Mouse (Mus musculus): ENCODE results near the gene Tmem125. TPM values are rescaled to one million over a fixed set of nuclear protein-coding genes. Genes with fewer than 3 reads are reported as not detected.
"Not testable (repeated sequence)": the region's sequence is repeated elsewhere in the genome, so short reads cannot be mapped to it uniquely, and the experiment has no call there.

The Tmem125 gene
- polyA plus RNA-seq, 1 experiment from 2014 or later = 0.32 TPM

DNA sequence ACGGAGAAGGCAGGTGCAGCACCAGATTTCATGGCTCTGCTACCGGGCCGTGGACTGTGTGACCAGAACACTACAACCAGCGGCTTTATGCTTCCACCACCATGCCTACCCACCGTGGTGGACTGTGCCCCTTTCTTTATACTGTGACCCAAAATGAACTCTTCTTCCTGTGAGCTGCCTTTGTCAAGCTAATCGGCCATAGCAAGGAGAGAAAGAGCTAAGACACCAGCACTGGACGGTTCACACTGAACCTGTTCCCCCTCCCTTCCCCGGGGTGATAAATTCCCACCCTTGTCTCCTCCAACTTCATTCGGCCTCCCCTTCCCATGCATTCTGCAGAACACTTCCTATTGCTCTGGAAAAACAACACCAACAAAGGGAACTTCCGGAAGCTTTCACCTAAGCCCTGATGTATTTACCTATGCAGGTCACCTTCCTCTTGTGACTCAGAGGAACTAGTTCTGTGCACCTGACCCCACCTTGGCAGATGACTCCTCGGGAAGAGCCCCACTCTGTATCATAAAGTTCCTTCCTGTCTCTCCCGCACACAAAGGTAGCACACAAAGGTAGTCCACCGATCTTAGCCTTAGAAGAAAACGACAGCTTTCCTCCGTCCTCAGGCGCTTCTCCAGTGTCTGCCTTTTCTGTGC lies 26.2 kb downstream of the Tmem125 start:
- no peak overlapping the region for H3K9ac ChIP-seq (ENCODE audit: low read length)
- H3K4me3 ChIP-seq (ENCODE audit: low read depth, low read length) = no peak overlapping the region
- H3K9me3 ChIP-seq (ENCODE audit: control insufficient read depth, low read length) = no peaks in the 10 kb centered on the region
- H3K4me1 ChIP-seq (replicated peaks; ENCODE audit: control insufficient read depth, insufficient read depth, low read length) = peaks cover 3% of the 10 kb centered on the region; the same call in 1 of the 2 replicates
- H3K36me3 ChIP-seq (ENCODE audit: control insufficient read depth, insufficient read depth, low read length) = no peaks in the 10 kb centered on the region
- 42% methylated on average over 16 of the region's 16 CpGs for WGBS
- ATAC-seq (replicated peaks; ENCODE audit: low FRiP score) (no peak), DNase-seq (ENCODE audit: low spot score) (no peak)
- no peak overlapping the region for H3K27ac ChIP-seq (ENCODE audit: low read depth, low read length)
- H3K4me2 ChIP-seq (ENCODE audit: low read depth, low read length, severe bottlenecking) = no peak overlapping the region
- H3K27me3 ChIP-seq (ENCODE audit: control insufficient read depth, insufficient read depth, low read length) = no peaks in the 10 kb centered on the region

DNA sequence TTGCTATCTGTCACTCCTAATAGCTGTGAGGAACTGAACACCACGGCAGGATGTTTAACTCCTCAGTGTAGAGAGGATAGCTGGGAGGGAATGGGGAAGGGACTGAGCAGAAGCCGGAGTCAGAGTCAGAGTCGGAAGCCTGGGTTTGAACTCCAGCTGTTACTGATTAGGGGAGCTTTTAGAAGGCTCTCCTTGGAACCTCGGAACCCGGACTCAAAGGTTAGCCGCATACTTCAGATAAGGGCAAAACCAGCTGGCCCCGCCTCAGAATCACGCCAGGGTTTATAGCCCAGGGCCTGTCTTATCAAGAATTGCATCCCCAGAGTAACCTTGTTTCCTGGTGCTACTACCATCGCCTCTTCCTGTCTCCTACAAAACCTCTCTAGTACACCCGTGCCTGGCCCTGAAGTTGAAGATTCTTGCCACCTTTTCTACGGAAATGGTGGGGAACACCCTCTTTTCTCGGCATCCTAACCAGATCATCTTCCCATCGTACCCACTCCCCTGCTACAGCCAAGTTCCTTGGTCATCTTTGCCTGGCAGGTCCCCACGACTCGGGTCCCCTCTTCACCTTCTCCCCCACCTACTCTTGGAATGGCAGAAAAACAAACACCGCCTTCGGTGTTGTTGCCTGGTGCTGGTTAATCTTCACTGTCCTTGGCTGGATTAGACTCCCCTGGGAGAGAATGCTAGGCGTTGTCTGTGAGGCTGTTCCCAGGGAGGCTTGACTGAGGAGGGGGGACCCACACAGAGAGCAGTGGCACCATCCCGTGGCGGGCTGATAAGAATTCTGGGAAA lies 26.9 kb downstream of the Tmem125 start:
- H3K27ac ChIP-seq (ENCODE audit: low read depth, low read length) = no peak overlapping the region
- no peak overlapping the region for H3K4me2 ChIP-seq (ENCODE audit: low read depth, low read length, severe bottlenecking)
- ATAC-seq (replicated peaks; ENCODE audit: low FRiP score) (no peak), DNase-seq (ENCODE audit: low spot score) (no peak)
- no peak overlapping the region for H3K9ac ChIP-seq (ENCODE audit: low read length)
- WGBS = 26% methylated on average over 20 of the region's 20 CpGs
- no peaks in the 10 kb centered on the region for H3K9me3 ChIP-seq (ENCODE audit: control insufficient read depth, low read length)
- peaks cover 3% of the 10 kb centered on the region; the same call in 1 of the 2 replicates for H3K4me1 ChIP-seq (replicated peaks; ENCODE audit: control insufficient read depth, insufficient read depth, low read length)
- no peak overlapping the region for H3K4me3 ChIP-seq (ENCODE audit: low read depth, low read length)
- no peaks in the 10 kb centered on the region for H3K36me3 ChIP-seq (ENCODE audit: control insufficient read depth, insufficient read depth, low read length)
- no peaks in the 10 kb centered on the region for H3K27me3 ChIP-seq (ENCODE audit: control insufficient read depth, insufficient read depth, low read length)

DNA sequence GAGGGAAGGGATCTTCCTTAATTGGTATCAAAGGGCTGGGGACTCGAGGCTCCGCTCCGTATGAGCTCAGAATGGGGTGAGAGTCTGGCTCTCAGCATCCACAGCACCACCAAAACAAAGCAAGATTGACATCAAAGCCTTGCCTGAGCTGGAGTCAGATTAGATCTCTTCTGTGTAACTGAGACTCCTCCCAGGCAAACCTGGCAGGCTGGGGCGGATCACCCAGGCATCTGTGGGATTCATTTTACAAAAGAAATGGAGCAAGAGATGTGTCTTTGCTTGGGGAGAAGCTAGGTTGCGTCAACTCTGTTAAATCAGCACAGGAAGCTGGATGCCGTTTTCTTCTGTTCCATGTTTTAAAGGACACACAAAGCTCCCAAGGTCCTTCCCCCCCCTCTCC lies 34.8 kb downstream of the Tmem125 start:
- Histone ChIP-seq H3K27ac (ENCODE audit: low read depth, low read length) (no peak overlapping the region; the same call in 1 of the 2 replicates), H3K4me1 (replicated peaks; ENCODE audit: control insufficient read depth, insufficient read depth, low read length) (peaks cover 4% of the 10 kb centered on the region), H3K36me3 (ENCODE audit: control insufficient read depth, insufficient read depth, low read length) (no peaks in the 10 kb centered on the region), H3K9ac (ENCODE audit: low read length) (no peak overlapping the region), H3K4me2 (ENCODE audit: low read depth, low read length, severe bottlenecking) (no peak overlapping the region), H3K4me3 (ENCODE audit: low read depth, low read length) (no peak overlapping the region), H3K9me3 (ENCODE audit: control insufficient read depth, low read length) (no peaks in the 10 kb centered on the region), H3K27me3 (ENCODE audit: control insufficient read depth, insufficient read depth, low read length) (no peaks in the 10 kb centered on the region)
- DNase-seq (ENCODE audit: low spot score) (no peak), ATAC-seq (replicated peaks; ENCODE audit: low FRiP score) (no peak)
- WGBS = 8% methylated on average over 6 of the region's 6 CpGs

DNA sequence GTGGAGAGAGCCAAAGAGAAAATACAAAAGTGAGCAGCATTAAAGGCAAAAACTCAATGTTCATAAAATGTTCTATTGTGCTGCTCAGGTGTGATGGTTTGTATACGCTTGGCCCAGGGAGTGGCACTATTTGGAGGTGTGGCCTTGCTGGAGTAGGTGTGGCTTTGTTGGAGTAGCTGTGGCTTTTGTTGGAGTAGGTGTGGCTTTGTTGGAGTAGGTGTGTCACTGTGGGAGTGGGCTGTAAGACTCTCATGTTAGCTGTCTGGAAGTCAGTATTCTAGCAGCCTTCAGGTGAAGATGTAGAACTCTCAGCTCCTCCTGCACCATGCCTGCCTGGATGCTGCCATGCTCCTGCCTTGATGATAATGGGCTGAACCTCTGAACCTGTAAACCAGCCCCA lies 36.7 kb downstream of the Tmem125 start:
- WGBS = 88% methylated on average over 1 of the region's 1 CpGs

DNA sequence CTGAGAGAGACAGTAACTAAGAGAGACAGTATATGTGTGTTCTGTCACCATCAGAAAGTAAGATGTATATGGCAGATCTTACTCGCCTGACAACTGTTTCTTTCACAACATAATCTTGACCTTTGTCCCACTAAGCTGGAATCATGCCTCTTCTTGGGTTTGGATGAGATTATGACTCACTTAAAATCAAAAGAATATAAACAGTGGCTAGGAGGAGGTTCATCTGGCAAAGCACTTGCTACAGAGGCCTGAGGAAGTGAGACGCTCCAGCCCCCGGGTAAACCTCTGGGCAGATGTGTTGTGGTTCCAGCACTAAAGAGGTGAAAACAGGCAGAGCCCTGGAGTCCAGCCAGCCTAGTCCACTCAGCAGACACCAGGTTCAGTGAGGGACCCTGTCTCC lies 38.3 kb downstream of the Tmem125 start:
- Histone ChIP-seq H3K9ac (ENCODE audit: low read length) (no peak overlapping the region), H3K36me3 (ENCODE audit: control insufficient read depth, insufficient read depth, low read length) (no peaks in the 10 kb centered on the region)
- WGBS = 79% methylated on average over 3 of the region's 3 CpGs

More for the DNA sequence above, 36.7 kb downstream of the Tmem125 start:
- H3K4me3 ChIP-seq (ENCODE audit: low read depth, low read length); H3K27me3 ChIP-seq (ENCODE audit: control insufficient read depth, insufficient read depth, low read length); ATAC-seq (replicated peaks; ENCODE audit: low FRiP score); H3K36me3 ChIP-seq (ENCODE audit: control insufficient read depth, insufficient read depth, low read length); H3K4me2 ChIP-seq (ENCODE audit: low read depth, low read length, severe bottlenecking); H3K4me1 ChIP-seq (replicated peaks; ENCODE audit: control insufficient read depth, insufficient read depth, low read length); H3K9me3 ChIP-seq (ENCODE audit: control insufficient read depth, low read length); DNase-seq (ENCODE audit: low spot score); H3K9ac ChIP-seq (ENCODE audit: low read length); H3K27ac ChIP-seq (ENCODE audit: low read depth, low read length): not testable (repeated sequence)

DNA sequence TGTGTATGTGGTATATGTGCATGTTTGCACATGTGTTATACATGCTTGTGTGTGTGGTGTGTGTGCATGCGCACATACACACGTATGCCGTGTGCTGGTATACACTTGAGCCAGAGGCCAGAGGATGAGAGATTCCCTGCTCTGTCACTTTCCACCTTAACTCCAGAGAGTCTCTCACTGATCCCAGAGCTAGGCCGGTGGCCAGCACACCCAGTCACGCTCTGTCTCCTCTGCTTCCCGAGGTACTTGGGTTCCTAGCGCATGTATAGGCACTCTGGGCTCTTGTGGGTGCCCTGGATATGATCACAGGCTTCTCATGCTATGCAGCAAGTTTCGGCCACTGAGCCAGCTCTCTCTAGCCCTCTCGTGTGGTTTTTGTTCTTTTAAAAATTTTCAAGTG lies 43.1 kb downstream of the Tmem125 start:
- H3K9me3 ChIP-seq (ENCODE audit: control insufficient read depth, low read length) = no peaks in the 10 kb centered on the region
- H3K27ac ChIP-seq (ENCODE audit: low read depth, low read length) = no peak overlapping the region
- no peak overlapping the region for H3K9ac ChIP-seq (ENCODE audit: low read length)
- H3K4me1 ChIP-seq (replicated peaks; ENCODE audit: control insufficient read depth, insufficient read depth, low read length) = no peaks in the 10 kb centered on the region
- DNase-seq (ENCODE audit: low spot score) (no peak), ATAC-seq (replicated peaks; ENCODE audit: low FRiP score) (no peak)
- WGBS = 76% methylated on average over 9 of the region's 9 CpGs
- H3K4me3 ChIP-seq (ENCODE audit: low read depth, low read length) = no peak overlapping the region
- no peaks in the 10 kb centered on the region for H3K36me3 ChIP-seq (ENCODE audit: control insufficient read depth, insufficient read depth, low read length)
- no peaks in the 10 kb centered on the region for H3K27me3 ChIP-seq (ENCODE audit: control insufficient read depth, insufficient read depth, low read length)
- no peak overlapping the region for H3K4me2 ChIP-seq (ENCODE audit: low read depth, low read length, severe bottlenecking)

More for the DNA sequence above, 38.3 kb downstream of the Tmem125 start:
- Histone ChIP-seq H3K27me3 (ENCODE audit: control insufficient read depth, insufficient read depth, low read length) (no peaks in the 10 kb centered on the region), H3K9me3 (ENCODE audit: control insufficient read depth, low read length) (no peaks in the 10 kb centered on the region), H3K4me3 (ENCODE audit: low read depth, low read length) (no peak overlapping the region), H3K27ac (ENCODE audit: low read depth, low read length) (no peak overlapping the region), H3K4me2 (ENCODE audit: low read depth, low read length, severe bottlenecking) (no peak overlapping the region), H3K4me1 (replicated peaks; ENCODE audit: control insufficient read depth, insufficient read depth, low read length) (peaks cover 4% of the 10 kb centered on the region; the same call in 1 of the 2 replicates)
- ATAC-seq (replicated peaks; ENCODE audit: low FRiP score) = no peak
- DNase-seq (ENCODE audit: low spot score) = no peak

DNA sequence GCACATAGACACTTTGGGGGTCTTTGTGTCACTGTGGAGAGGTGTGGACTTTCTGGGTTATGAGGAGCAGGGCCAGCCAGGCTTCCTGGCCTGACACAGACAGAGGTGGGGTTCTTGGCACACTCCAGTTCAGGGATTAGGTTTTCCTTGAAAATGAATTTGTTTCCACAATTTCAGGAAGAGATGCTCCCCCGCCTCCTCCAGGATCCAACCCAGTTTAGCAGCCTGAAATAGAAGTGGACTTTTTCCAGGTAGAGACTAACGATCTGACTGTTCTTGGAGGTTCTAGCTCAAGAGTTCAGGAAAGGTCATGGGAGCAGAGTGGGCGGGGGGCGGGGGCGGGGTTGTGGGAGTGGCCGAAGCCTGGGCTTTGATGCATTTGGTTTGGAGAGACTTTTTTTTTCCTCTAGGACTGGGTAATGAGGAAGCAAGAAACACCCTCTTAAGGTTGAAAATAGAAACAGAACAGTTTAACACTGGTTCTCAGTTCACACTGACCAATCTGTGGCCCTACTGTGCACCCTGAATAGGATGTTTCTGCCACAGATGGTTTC lies 43.6 kb downstream of the Tmem125 start:
- Histone ChIP-seq H3K4me3 (ENCODE audit: low read depth, low read length) (no peak overlapping the region), H3K4me1 (replicated peaks; ENCODE audit: control insufficient read depth, insufficient read depth, low read length) (no peaks in the 10 kb centered on the region), H3K27me3 (ENCODE audit: control insufficient read depth, insufficient read depth, low read length) (no peaks in the 10 kb centered on the region), H3K36me3 (ENCODE audit: control insufficient read depth, insufficient read depth, low read length) (no peaks in the 10 kb centered on the region), H3K9ac (ENCODE audit: low read length) (no peak overlapping the region), H3K9me3 (ENCODE audit: control insufficient read depth, low read length) (no peaks in the 10 kb centered on the region), H3K4me2 (ENCODE audit: low read depth, low read length, severe bottlenecking) (no peak overlapping the region), H3K27ac (ENCODE audit: low read depth, low read length) (no peak overlapping the region)
- no peak for DNase-seq (ENCODE audit: low spot score)
- 61% methylated on average over 6 of the region's 6 CpGs for WGBS
- ATAC-seq (replicated peaks; ENCODE audit: low FRiP score) = no peak
